Mouse (Mus musculus) ES-Bruce4 (cell line): ENCODE measurements around the gene Htr3b. TPM values are rescaled to one million over a fixed set of nuclear protein-coding genes. Genes with fewer than 3 reads are reported as not detected.
A peak's percentile ranks its signal among the peaks of the same experiment; 100 is the strongest.
"Not testable (repeated sequence)": the region's sequence is repeated elsewhere in the genome, so short reads cannot be mapped to it uniquely, and the experiment has no call there.

ENCODE experiments used
- H3K27ac ChIP-seq: 2 replicates; pipeline ENCODE4 v1.5.1; 2012; ENCODE audit warnings: low read length, inconsistent platforms; ENCODE audit not compliant: insufficient read depth
- H3K27me3 ChIP-seq: 2 replicates; pipeline ENCODE4 v1.6.1; 2012; ENCODE audit warnings: mild to moderate bottlenecking, low read length, inconsistent platforms; ENCODE audit not compliant: control insufficient read depth, poor library complexity, insufficient read depth, severe bottlenecking
- H3K36me3 ChIP-seq: 2 replicates; pipeline ENCODE4 v1.6.1; 2012; ENCODE audit warnings: inconsistent platforms, mild to moderate bottlenecking, low read length, moderate library complexity; ENCODE audit not compliant: control insufficient read depth, poor library complexity, insufficient read depth, severe bottlenecking
- H3K4me1 ChIP-seq: one replicate; pipeline ENCODE4 v1.8.1; 2011; ENCODE audit warnings: low read length; ENCODE audit not compliant: control insufficient read depth, insufficient read depth
- H3K4me3 ChIP-seq: 2 replicates; pipeline ENCODE4 v1.5.1; 2011; ENCODE audit warnings: low read depth, mild to moderate bottlenecking, low read length
- H3K9ac ChIP-seq: 2 replicates; pipeline ENCODE4 v1.6.1; 2012; ENCODE audit warnings: low read depth, mild to moderate bottlenecking, inconsistent platforms; ENCODE audit not compliant: poor library complexity, severe bottlenecking
- H3K9me3 ChIP-seq: replicated peaks from 2 replicates; pipeline ENCODE4 v1.6.1; 2012; ENCODE audit warnings: mild to moderate bottlenecking, low read length, inconsistent platforms; ENCODE audit not compliant: control insufficient read depth, poor library complexity, insufficient read depth, severe bottlenecking
- CTCF ChIP-seq: IDR thresholded peaks from one replicate; pipeline ENCODE4 v1.8.1; 2011; ENCODE audit warnings: low read depth, low read length
- EP300 ChIP-seq: IDR thresholded peaks from 2 replicates; pipeline ENCODE4 v1.6.1; 2011; ENCODE audit warnings: low read depth, low read length; ENCODE audit not compliant: insufficient read depth
- POLR2A ChIP-seq: IDR thresholded peaks from one replicate; pipeline ENCODE4 v1.8.1; 2011; ENCODE audit warnings: low read length; ENCODE audit not compliant: insufficient read depth
- polyA plus RNA-seq: library from polyadenylated mRNA; stranded (reverse); fragments of >200 nt; gene quantifications from 2 replicates; pipeline ENCODE4 v1.2.4, GENCODE M21; 2011; ENCODE audit warnings: low read depth; ENCODE audit not compliant: missing spikeins, insufficient read depth, insufficient read length

Htr3b gene
- polyA plus RNA-seq, 1 experiment, result not detected

GRCm38 (mm10) chr9:48986616-48987141 is 21.9 kb upstream of the Htr3b start:
- Histone ChIP-seq H3K27me3 (no peaks in the 10 kb centered on the region), H3K4me3 (peak overlapping the region; percentile 76), H3K9me3 (no peaks in the 10 kb centered on the region; the same call in 1 of the 2 replicates), H3K36me3 (no peaks in the 10 kb centered on the region), H3K27ac (peak overlapping the region; percentile 89), H3K9ac (peak overlapping the region; percentile 87), H3K4me1 (no peaks in the 10 kb centered on the region)
- TF ChIP-seq EP300 (no peak), POLR2A (no peak), CTCF (no peak)

GRCm38 (mm10) chr9:48985708-48986088 is 20.9 kb upstream of the Htr3b start:
- Histone ChIP-seq H3K27ac (peak overlapping the region; percentile 2; the same call in 1 of the 2 replicates), H3K9me3 (no peaks in the 10 kb centered on the region; the same call in 1 of the 2 replicates), H3K4me3 (peak overlapping the region; percentile 88), H3K36me3 (no peaks in the 10 kb centered on the region), H3K27me3 (no peaks in the 10 kb centered on the region), H3K9ac (peak overlapping the region; percentile 87), H3K4me1 (no peaks in the 10 kb centered on the region)
- TF ChIP-seq EP300 (no peak), CTCF (no peak)

GRCm38 (mm10) chr9:48984845-48985707 is 20.3 kb upstream of the Htr3b start, which contains the start of gene Usp28:
Gene Usp28 (plus strand): TSS chr9:48985375.
- TF ChIP-seq EP300 (0 out of 2 replicates have a peak, but pooled peaks have one; percentile 2), CTCF (no peak), POLR2A (peak; percentile 64)
- H3K9ac ChIP-seq, result peak within 1 kb of the TSS; percentile 87
- no peaks in the 10 kb centered on the region for H3K4me1 ChIP-seq
- no peaks in the 10 kb centered on the region for H3K27me3 ChIP-seq
- H3K4me3 ChIP-seq, result peak within 1 kb of the TSS; percentile 88
- no peaks in the 10 kb centered on the region; the same call in 1 of the 2 replicates for H3K9me3 ChIP-seq
- H3K36me3 ChIP-seq, result no peaks in the 10 kb centered on the region
- peak within 1 kb of the TSS; percentile 27 for H3K27ac ChIP-seq

- Histone ChIP-seq H3K27me3 (no peaks in the 10 kb centered on the region), H3K9me3 (no peaks in the 10 kb centered on the region; the same call in 1 of the 2 replicates), H3K36me3 (no peaks in the 10 kb centered on the region), H3K9ac (peak overlapping the region; percentile 71), H3K4me1 (no peaks in the 10 kb centered on the region), H3K4me3 (peak overlapping the region; percentile 83), H3K27ac (peak overlapping the region; percentile 27)
- no peak for TF ChIP-seq CTCF
- TF ChIP-seq POLR2A, result no peak
- no peak for TF ChIP-seq EP300
Observed at GRCm38 (mm10) chr9:48984320-48984844, 19.6 kb upstream of the Htr3b start.

GRCm38 (mm10) chr9:48983801-48984200 is 19.0 kb upstream of the Htr3b start:
- not testable (repeated sequence) for H3K27me3 ChIP-seq, H3K36me3 ChIP-seq, H3K4me3 ChIP-seq, H3K9ac ChIP-seq, H3K9me3 ChIP-seq, H3K4me1 ChIP-seq
- H3K27ac ChIP-seq, result 0 out of 2 replicates have a peak overlapping the region, but pooled peaks have one; percentile 27

GRCm38 (mm10) chr9:48981827-48982226 is 17.0 kb upstream of the Htr3b start:
- Histone ChIP-seq H3K36me3 (no peaks in the 10 kb centered on the region), H3K4me3 (no peak overlapping the region), H3K27ac (0 out of 2 replicates have a peak overlapping the region, but pooled peaks have one; percentile 32), H3K9me3 (no peaks in the 10 kb centered on the region; the same call in 1 of the 2 replicates), H3K27me3 (no peaks in the 10 kb centered on the region), H3K4me1 (no peaks in the 10 kb centered on the region), H3K9ac (no peak overlapping the region)
- no peak for TF ChIP-seq CTCF
- TF ChIP-seq POLR2A, result no peak
- no peak for TF ChIP-seq EP300
